Comparison of ENCODE assay signal across 16 mouse cellular contexts in genomic region chr5:66042651-66043340, GRCm38 (mm10). TPM values are rescaled to one million over a fixed set of nuclear protein-coding genes. Genes with fewer than 3 reads are reported as not detected.
DNase-seq lines count a peak whose midpoint lies in the region; ATAC-seq and TF ChIP-seq lines count a peak whose summit lies in the region.
"Had no signal": no experiment of that assay in that cellular context is flagged by ENCODE, and none has a peak within 500 bp of the region (broad histone marks: within the 10 kb centered on the region; RNA-seq: fewer than 3 reads in every experiment).

No protein-coding gene starts in this region.

- no peaks in the 10 kb centered on the region for H3K27me3 ChIP-seq in lung, postnatal 0 days (replicated peaks; ENCODE audit: insufficient read depth, low read length)
- no peaks in the 10 kb centered on the region for H3K27me3 ChIP-seq in intestine, embryonic 16.5 days (replicated peaks; ENCODE audit: control insufficient read depth, insufficient read depth, low read length)
- H3K27me3 ChIP-seq in liver, embryonic 14.5 days (ENCODE audit: control insufficient read depth, insufficient read depth, low read length), result no peaks in the 10 kb centered on the region

- peak; percentile 62 for DNase-seq in lung, postnatal 0 days (ENCODE audit: low spot score)
- DNase-seq in lung, postnatal 14 days, result no peak
- no peak for DNase-seq in liver, embryonic 14.5 days (ENCODE audit: low read depth in 3 of 3, low spot score in 3 of 3)
- DNase-seq in left cerebral cortex, postnatal 36 days (ENCODE audit: low spot score in 2 of 2), result no peak
- no peak for DNase-seq in cerebellum, postnatal 36 days
- no peak for DNase-seq in cerebellum, postnatal 10 days
- DNase-seq: cerebellum, adult 11-12 months; embryo, embryonic 11 days; layer of hippocampus, adult 9-11 months; right cerebral cortex, postnatal 25 days; thymus, postnatal 25 days had no signal

- no peaks in the 10 kb centered on the region for H3K4me1 ChIP-seq in lung, postnatal 0 days (ENCODE audit: insufficient read depth, low read depth, low read length)
- H3K4me1 ChIP-seq in intestine, embryonic 16.5 days (ENCODE audit: control insufficient read depth, insufficient read depth, low read length), result peaks cover 9% of the 10 kb centered on the region; the same call in 1 of the 2 replicates
- H3K4me1 ChIP-seq in liver, embryonic 14.5 days (replicated peaks; ENCODE audit: control insufficient read depth in 2 of 2, insufficient read depth in 2 of 2, low read length in 1 of 2), result peaks cover 0 to 10% of the 10 kb centered on the region in 2 experiments; a peak in 2 of 4 replicates

- H3K4me3 ChIP-seq in lung, postnatal 0 days (ENCODE audit: low read depth, low read length), result no peak overlapping the region
- no peak overlapping the region for H3K4me3 ChIP-seq in intestine, embryonic 16.5 days (ENCODE audit: low read length)
- no peak overlapping the region for H3K4me3 ChIP-seq in liver, embryonic 14.5 days (ENCODE audit: insufficient read depth in 1 of 2, low read depth in 2 of 2, low read length in 2 of 2)

- no peak overlapping the region for H3K9ac ChIP-seq in lung, postnatal 0 days (replicated peaks; ENCODE audit: low read depth)
- no peak overlapping the region for H3K9ac ChIP-seq in intestine, embryonic 16.5 days (ENCODE audit: low read depth, low read length)
- H3K9ac ChIP-seq in liver, embryonic 14.5 days (replicated peaks), result no peak overlapping the region

- no peaks in the 10 kb centered on the region for H3K36me3 ChIP-seq in lung, postnatal 0 days (ENCODE audit: insufficient read depth, low read length)
- H3K36me3 ChIP-seq in intestine, embryonic 16.5 days (ENCODE audit: control insufficient read depth, insufficient read depth, low read length), result no peaks in the 10 kb centered on the region
- no peaks in the 10 kb centered on the region for H3K36me3 ChIP-seq in liver, embryonic 14.5 days (replicated peaks; ENCODE audit: control insufficient read depth, insufficient read depth, low read depth)

- intact Hi-C loops in left cerebral cortex, postnatal 36 days (cut with DNase I), result no loop called here

- no peak overlapping the region for H3K4me2 ChIP-seq in lung, postnatal 0 days (replicated peaks; ENCODE audit: low read depth, low read length)
- peak overlapping the region; percentile 31 for H3K4me2 ChIP-seq in intestine, embryonic 16.5 days (ENCODE audit: low read depth, low read length)
- peak overlapping the region; percentile 28 for H3K4me2 ChIP-seq in liver, embryonic 14.5 days (ENCODE audit: low read depth)

- no peak overlapping the region for H3K27ac ChIP-seq in lung, postnatal 0 days (ENCODE audit: low read length)
- H3K27ac ChIP-seq in intestine, embryonic 16.5 days (ENCODE audit: low read length), result peak overlapping the region; percentile 80
- no peak overlapping the region for H3K27ac ChIP-seq in liver, embryonic 14.5 days
- H3K27ac ChIP-seq: hindbrain, postnatal 0 days had no signal

- TF ChIP-seq EP300 in lung, postnatal 0 days (IDR thresholded peaks at IDR 0.05), result no peak
- TF ChIP-seq EP300 in liver, embryonic 14.5 days (IDR thresholded peaks at IDR 0.05; ENCODE audit: low read depth), result no peak

- 34% methylated on average over 10 of the region's 10 CpGs for WGBS in lung, postnatal 0 days
- 36% methylated on average over 10 of the region's 10 CpGs for WGBS in intestine, embryonic 16.5 days
- WGBS in liver, embryonic 14.5 days (ENCODE audit: insufficient replicate concordance), result 35% methylated on average over 10 of the region's 10 CpGs

- H3K9me3 ChIP-seq in lung, postnatal 0 days (ENCODE audit: low read length), result no peaks in the 10 kb centered on the region
- no peaks in the 10 kb centered on the region for H3K9me3 ChIP-seq in intestine, embryonic 16.5 days (ENCODE audit: control insufficient read depth, low read length)
- H3K9me3 ChIP-seq in liver, embryonic 14.5 days (ENCODE audit: control insufficient read depth, low read length), result no peaks in the 10 kb centered on the region

- no peak for TF ChIP-seq CTCF in lung, postnatal 0 days (IDR thresholded peaks at IDR 0.05)
- no peak for TF ChIP-seq CTCF in liver, embryonic 14.5 days (IDR thresholded peaks at IDR 0.05; ENCODE audit: low read depth)

- ATAC-seq in lung, postnatal 0 days, result 0 out of 2 replicates have a peak, but pooled peaks have one; percentile 38
- peak; percentile 82 for ATAC-seq in intestine, embryonic 16.5 days
- ATAC-seq in liver, embryonic 14.5 days (ENCODE audit: insufficient read depth), result no peak; the same call in 1 of the 2 replicates
- ATAC-seq: activated CD4-positive, CD25-positive, alpha-beta regulatory T cell, adult 4 months; CD4-positive, CD25-positive, alpha-beta regulatory T cell, adult 4 months; hindbrain, postnatal 0 days had no signal

RNA-seq across cellular contexts. Expression of gene 9130230L23Rik, which starts 38.7 kb away (rescaled TPM):
- polyA plus RNA-seq in lung, postnatal 0 days (2015; fragmentation: Nextera tagmentation; extraction: Ambion mirVana), result 1.7 TPM in 2 replicates
- 2.0 and 2.5 TPM in 2 replicates for polyA plus RNA-seq in intestine, embryonic 16.5 days (2015; fragmentation: Nextera tagmentation; extraction: Ambion mirVana)
- polyA plus RNA-seq in liver, embryonic 14.5 days (2012; rRNA removed), result 0.02 and 0.05 TPM in 2 replicates
- not detected in 2 replicates for polyA plus RNA-seq in liver, embryonic 14.5 days (2014; fragmentation: Nextera tagmentation; extraction: Ambion mirVana)
- total RNA-seq in left cerebral cortex, postnatal 36 days (2021), result not detected
- total RNA-seq: hindbrain, postnatal 0 days; left cerebral cortex, postnatal 25 days had no signal
- polyA plus RNA-seq: CD4-positive, CD25-positive, alpha-beta regulatory T cell, adult 4 months; hindbrain, postnatal 0 days had no signal
